Mouse (Mus musculus) NIH3T3 (cell line): Measurements from ENCODE around the gene Mertk.
A peak's percentile ranks its signal among the peaks of the same experiment; 100 is the strongest.

ENCODE experiments used
- DNase-seq: peaks from one replicate; pipeline ENCODE4 v3.0.0-alpha.2; 2012; ENCODE audit warnings: low read depth

Mertk gene

DNA sequence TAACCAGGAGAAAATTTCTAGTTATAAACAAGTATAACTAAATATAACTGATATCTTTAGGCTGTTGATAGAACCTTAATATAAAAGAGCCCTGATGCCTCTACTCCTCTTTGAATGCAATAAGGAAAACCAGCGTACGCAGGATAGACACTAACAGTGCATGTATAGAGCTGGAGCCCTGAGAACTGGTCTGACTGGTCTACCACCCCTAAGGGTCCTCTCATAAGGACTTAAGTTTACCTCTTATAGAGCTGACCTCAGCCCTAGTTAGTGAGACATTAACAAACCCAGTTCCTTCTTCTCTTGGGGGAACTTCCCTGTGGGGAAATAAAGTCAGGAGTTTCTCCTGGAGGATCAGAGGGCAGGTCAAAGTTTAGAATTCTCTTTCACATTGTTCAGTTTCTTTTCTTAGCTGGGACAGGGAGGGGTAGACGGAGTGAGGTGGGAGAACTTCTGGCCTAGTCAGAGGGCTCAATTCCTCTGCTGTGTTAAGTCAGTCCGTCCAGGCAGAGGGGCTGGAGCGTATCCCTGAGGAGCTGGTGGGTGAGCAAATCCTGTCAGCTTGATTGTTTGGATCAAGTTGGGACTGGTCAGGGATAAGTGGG, 23.5 kb downstream of the Mertk start:
- no peak for DNase-seq

DNA sequence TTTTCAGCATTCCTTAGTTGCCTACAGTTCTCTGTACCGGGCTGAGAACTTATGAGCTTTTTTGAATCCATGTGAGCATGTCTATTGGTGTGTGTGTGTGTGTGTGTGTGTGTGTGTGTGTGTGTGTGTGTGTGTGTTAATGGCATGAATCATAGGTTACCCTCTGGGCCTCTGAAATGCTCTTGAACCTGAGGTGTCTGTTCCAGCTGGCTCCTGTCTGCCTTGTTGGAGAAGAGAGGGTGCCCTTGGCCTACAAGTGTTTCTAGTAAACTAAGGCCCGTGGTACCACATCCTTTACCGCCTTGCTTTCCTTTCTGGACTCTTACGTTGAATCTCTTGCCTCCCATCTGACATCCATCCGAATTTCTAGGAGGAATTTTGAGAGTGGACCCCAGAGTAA, 27.3 kb downstream of the Mertk start:
- no peak for DNase-seq

DNA sequence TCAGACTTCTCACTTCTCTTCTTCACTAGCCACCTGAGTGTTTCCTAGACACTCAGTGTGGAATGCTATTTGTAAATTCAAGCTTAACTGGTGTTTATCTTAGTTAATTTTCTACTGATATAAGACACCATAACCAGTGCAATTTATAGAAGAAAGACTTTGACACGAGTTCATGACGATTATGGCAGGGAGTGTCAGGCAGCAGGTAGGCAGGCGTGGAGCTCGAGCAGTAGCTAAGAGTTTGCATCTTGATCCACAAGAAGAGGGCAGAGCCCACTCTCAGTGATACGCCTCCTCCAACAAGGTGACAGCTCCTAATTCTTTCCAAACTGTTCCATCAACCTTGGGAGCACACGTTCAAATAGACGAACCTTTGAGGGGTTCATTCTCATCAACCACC, 27.9 kb downstream of the Mertk start:
- DNase-seq, result no peak

DNA sequence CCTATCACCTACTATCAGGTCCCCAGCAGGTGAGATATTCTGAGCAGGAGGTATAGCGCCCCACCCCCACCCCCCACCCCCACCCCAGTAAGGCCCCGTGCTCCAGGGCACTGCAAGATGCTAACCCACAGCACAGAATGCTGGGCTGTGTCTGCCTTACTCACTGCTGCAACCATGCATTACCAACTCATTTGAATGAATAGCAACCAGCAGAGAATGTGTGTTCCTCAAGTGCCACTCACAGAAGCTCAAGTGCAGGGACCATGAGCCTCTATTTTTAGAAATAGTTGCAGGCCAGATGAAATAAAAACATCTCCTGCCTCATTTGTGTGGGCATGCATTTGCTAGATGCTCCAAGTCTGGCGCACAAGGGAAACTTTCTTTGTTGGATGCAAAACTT, 28.8 kb downstream of the Mertk start:
- no peak for DNase-seq

- no peak for DNase-seq
These were observed 29.3 kb downstream of the Mertk start for GRCm38 (mm10) chr2:128728066-128728465.

GRCm38 (mm10) chr2:128729141-128729540, 30.4 kb downstream of the Mertk start:
- DNase-seq, result no peak

GRCm38 (mm10) chr2:128731514-128731913, 32.8 kb downstream of the Mertk start:
- DNase-seq, result peak; percentile 49

- peak; percentile 60 for DNase-seq
These were observed 33.2 kb downstream of the Mertk start for GRCm38 (mm10) chr2:128731951-128732350.

DNA sequence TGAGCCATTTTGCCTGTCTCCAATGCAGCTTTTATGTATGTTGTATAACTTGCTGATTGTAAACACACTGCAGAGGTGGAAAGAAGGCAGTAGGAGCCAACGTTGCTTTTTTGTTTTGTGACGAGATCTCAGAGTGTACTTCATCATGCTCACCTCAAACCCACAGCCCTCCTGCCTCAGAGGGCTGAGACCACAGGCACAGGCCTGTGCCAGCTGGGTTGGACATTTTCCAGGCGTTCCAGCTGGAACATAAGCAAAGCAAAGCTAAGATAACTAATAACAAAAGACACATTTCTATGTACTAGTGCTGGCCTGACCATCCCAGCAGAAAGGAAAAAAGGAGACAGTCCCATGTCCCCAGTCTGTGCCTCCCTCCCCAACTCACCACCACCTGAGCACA, 36.3 kb downstream of the Mertk start:
- peak; percentile 66 for DNase-seq

- no peak for DNase-seq
These were observed 38.3 kb downstream of the Mertk start for GRCm38 (mm10) chr2:128737051-128737450.

GRCm38 (mm10) chr2:128737796-128738195, 39.0 kb downstream of the Mertk start:
- peak; percentile 81 for DNase-seq

- peak; percentile 88 for DNase-seq
These were observed 40.0 kb downstream of the Mertk start for GRCm38 (mm10) chr2:128738725-128739258.

DNA sequence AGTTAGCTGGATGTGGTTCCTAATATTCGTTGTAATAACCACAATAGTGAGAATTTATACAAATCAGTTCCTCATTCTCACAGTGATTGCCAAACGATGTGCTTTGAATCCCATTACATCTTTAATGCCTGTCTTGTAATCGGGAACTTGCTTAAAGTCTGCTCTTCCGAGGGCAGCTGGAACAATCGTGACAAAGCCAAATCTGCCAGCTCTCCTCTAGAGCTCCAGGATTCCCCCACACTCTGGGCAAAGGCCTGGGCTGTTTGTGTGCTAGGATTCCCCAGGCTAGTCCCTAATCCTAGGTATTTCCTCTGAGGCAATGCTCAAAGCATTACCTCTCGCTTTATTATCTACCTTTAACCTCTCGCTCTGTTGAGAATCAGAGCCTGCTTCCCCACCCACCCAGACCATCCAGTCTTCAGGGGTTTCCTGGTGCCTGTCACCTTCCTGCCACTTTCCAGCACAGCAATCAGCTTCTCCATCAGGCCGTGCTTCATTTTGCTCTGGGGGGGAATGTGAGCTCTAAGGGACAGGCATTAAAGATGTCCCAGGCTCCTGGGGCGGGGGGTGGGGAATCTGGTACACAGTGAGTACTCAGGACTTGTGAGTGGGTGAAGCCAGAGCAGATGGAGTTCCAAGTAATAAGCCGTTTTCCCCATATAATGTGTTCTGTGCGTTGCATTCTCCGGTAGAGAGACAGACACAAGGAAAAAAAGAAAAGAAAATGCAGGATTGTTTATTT, 47.3 kb downstream of the Mertk start:
- no peak for DNase-seq

DNA sequence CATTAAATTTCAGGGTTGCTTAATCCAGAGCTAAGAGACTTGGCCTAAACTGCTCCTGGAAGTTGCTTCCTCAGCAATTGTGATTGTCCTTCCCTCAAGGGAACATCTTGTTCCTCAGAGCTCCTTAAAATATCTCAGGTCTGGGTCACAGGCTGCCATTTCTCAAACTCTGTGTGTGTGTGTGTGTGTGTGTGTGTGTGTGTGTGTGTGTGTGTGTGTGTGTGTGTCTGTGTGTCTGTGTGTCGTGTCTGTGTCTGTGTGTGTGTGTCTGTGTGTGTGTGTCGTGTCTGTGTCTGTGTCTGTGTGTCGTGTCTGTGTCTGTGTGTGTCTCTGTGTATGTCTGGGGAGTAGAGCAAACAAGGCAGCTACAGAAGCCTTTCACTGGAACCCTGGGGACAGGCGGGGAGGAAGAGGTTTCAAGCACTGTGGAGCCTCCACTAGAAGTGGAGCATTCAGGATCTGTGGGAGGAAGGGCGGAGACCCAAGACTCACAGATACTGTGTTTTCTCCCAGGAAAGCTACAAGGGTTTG, 47.9 kb downstream of the Mertk start:
- DNase-seq, result no peak

DNA sequence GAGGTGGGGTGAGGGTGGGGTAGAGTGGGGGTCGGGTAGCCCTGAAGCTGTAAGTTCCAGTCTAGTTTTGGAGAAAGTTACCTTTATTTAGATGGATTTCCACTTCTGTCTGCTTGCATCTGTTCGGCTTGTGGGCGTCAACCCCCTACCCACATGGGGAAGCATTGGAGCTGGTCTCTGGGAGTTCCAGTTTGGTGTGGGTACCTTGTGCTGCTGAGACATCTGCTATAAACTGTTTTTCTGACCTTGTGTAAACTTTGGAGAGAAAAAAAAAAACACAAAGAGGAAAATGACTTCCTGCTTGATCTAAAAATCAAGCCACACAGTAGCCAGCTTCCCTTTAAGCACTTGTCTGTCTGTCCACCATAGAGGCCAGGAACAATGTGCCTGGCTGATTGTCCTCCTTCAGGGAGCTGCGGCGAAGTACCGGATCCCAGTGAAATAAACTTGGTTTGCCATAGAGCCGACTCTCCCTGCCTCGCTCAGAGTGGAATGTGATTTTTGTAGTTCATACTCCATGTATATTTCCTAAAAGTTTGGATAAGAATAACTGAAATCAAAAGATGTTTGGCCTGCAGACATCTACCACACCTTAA, 48.8 kb downstream of the Mertk start:
- no peak for DNase-seq

DNA sequence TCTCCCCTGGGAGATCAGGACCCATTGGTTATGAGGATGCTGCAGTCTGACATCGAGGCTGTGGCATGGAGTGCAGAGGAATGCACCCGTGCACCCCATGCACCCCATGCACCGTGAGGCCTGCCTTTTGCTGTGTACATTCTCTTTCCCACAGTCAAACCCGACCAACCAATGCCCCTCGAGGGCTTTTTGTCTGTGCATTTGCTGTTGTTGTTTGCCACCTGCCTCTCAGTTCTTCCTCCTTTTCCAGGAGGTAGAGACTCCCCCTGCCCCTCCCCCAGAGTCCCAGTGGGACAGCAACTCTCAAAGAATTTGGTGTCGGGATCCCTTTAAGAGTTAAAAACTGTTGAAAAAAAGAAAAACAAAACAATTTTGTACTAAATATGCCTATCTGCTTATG, 49.4 kb downstream of the Mertk start:
- no peak for DNase-seq

- no peak for DNase-seq
These were observed 52.3 kb downstream of the Mertk start for GRCm38 (mm10) chr2:128751030-128751429.

GRCm38 (mm10) chr2:128753295-128753873, 54.6 kb downstream of the Mertk start:
- peak; percentile 69 for DNase-seq

- DNase-seq, result no peak
These were observed 56.5 kb downstream of the Mertk start for GRCm38 (mm10) chr2:128755149-128755691.

- peak; percentile 78 for DNase-seq
These were observed 60.1 kb downstream of the Mertk start for GRCm38 (mm10) chr2:128758724-128759340.

- DNase-seq, result no peak
These were observed 63.3 kb downstream of the Mertk start for GRCm38 (mm10) chr2:128762008-128762407.

DNA sequence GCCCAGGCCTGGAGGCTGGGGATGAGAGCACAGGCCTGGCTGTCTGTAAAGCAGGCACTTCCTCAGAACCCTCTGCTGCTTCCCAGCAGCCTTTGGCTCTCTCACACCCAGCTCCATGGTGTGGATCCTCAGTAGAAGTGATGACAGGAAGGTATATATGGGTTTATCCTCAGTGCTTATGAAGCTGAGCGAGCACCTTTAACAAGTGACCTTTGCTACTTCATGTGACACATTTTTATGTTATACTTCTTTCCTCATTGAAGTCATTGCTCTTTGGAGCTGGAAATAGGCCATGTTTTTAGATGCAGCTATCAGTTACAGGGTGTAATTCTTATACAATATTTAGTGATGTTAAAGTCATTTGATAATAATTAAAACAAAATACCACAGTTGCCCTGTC, 67.0 kb downstream of the Mertk start:
- no peak for DNase-seq
